Mouse (Mus musculus): ENCODE measurements at regions not wholly inside any gene's neighbourhood (a gene's known extent, or its start where the extent isn't known, plus 50 kb on each side); places are given as distances from the start of the nearest gene placed in this dataset.
"Not testable (repeated sequence)": the region's sequence is repeated elsewhere in the genome, so short reads cannot be mapped to it uniquely, and the experiment has no call there.

GRCm38 (mm10) chr6:132463573-132463972 lies 99.6 kb upstream of the Gm8882 start:
- not testable (repeated sequence) for DNase-seq (ENCODE audit: extremely low spot score in 1 of 2, low spot score in 1 of 2)

- peak in 1 of 2 experiments; percentile 4 for DNase-seq (ENCODE audit: extremely low spot score in 1 of 2, low spot score in 1 of 2)
Measured at GRCm38 (mm10) chr6:132436010-132436409, 72.1 kb upstream of the Gm8882 start.
